Mouse (Mus musculus) olfactory bulb, adult 2 months (tissue): ENCODE measurements around the gene Nodal.

ENCODE experiments used
- CTCF ChIP-seq: fragments of 200-500 bp; IDR thresholded peaks from 2 replicates; pipeline ENCODE4 v1.5.1; 2012; ENCODE audit warnings: low read depth, mild to moderate bottlenecking, low read length, moderate library complexity; ENCODE audit not compliant: insufficient read depth
- POLR2A ChIP-seq: fragments of 200-500 bp; IDR thresholded peaks from 2 replicates; pipeline ENCODE4 v1.6.1; 2012; ENCODE audit warnings: mild to moderate bottlenecking, low read depth, low read length, moderate library complexity; ENCODE audit not compliant: insufficient read depth

GRCm38 (mm10) chr10:61466242-61466641, 48.5 kb downstream of the Nodal start:
- TF ChIP-seq CTCF = no peak
- TF ChIP-seq POLR2A = no peak
